Mouse (Mus musculus) neural tube, embryonic 15.5 days (tissue): ENCODE measurements around the gene Nmnat1. TPM values are rescaled to one million over a fixed set of nuclear protein-coding genes. Genes with fewer than 3 reads are reported as not detected.
"Not testable (repeated sequence)": the region's sequence is repeated elsewhere in the genome, so short reads cannot be mapped to it uniquely, and the experiment has no call there.

Experiments used
- ATAC-seq: fragments of 200-750 bp; cut with Nextera tagmentation; 2 replicates; pipeline ENCODE4 v1.8.0; 2017; ENCODE audit warnings: mild to moderate bottlenecking, moderate TSS enrichment, moderate library complexity; ENCODE audit not compliant: low FRiP score
- H3K27ac ChIP-seq: fragments of 300-500 bp; sonication (generic); replicated peaks from 2 replicates; pipeline ENCODE4 v1.5.1; 2015; ENCODE audit warnings: mild to moderate bottlenecking, inconsistent platforms
- H3K27me3 ChIP-seq: fragments of 300-500 bp; sonication (generic); replicated peaks from 2 replicates; pipeline ENCODE4 v1.6.1; 2015; ENCODE audit warnings: inconsistent platforms
- H3K36me3 ChIP-seq: fragments of 300-500 bp; sonication (generic); 2 replicates; pipeline ENCODE4 v1.6.1; 2015; ENCODE audit warnings: inconsistent platforms
- H3K4me1 ChIP-seq: fragments of 300-500 bp; sonication (generic); 2 replicates; pipeline ENCODE4 v1.6.1; 2015; ENCODE audit warnings: inconsistent platforms
- H3K4me2 ChIP-seq: fragments of 300-500 bp; sonication (generic); 2 replicates; pipeline ENCODE4 v1.6.1; 2015; ENCODE audit warnings: inconsistent platforms, mild to moderate bottlenecking, moderate library complexity
- H3K4me3 ChIP-seq: fragments of 300-500 bp; sonication (generic); replicated peaks from 2 replicates; pipeline ENCODE4 v1.5.1; 2015; ENCODE audit warnings: mild to moderate bottlenecking, inconsistent platforms
- H3K9ac ChIP-seq: fragments of 300-500 bp; sonication (generic); replicated peaks from 2 replicates; pipeline ENCODE4 v1.6.1; 2015; ENCODE audit warnings: mild to moderate bottlenecking, inconsistent platforms
- H3K9me3 ChIP-seq: fragments of 300-500 bp; sonication (generic); replicated peaks from 2 replicates; pipeline ENCODE4 v1.6.1; 2016; ENCODE audit warnings: inconsistent platforms
- WGBS: fragments of 180-500 bp; shearing (Covaris S2); methylation state at CpG from one replicate; pipeline ENCODE4 v1.1.7; 2015; ENCODE audit warnings: mixed read lengths; 5-methylcytosine and 5-hydroxymethylcytosine counted together
- polyA plus RNA-seq: library from polyadenylated mRNA; unstranded; fragments of >200 nt; fragmentation: Nextera tagmentation; extraction: Ambion mirVana; gene quantifications from 2 replicates; pipeline ENCODE4 v1.2.1, GENCODE M21; 2015

Nmnat1 gene
- polyA plus RNA-seq, 1 experiment from 2014 or later: 5.8 TPM

DNA sequence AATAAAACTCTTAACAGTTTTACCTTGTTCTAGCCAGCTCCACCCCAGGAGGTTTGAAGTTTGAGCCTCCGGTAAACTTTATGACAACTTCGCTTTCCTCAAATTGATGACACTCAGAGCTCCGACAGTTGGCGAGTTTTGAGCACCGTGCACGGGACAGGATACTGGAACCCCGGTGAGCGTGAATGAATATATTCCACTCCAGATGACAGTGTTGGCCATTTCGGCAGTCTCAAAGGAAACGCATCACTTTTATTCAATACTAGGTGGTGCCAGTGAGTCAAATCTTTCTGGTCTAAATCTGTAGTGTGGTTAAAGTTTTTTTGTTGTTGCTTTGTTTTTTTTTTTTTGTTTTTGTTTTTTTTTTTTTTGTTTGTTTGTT, 814 bp upstream of the Nmnat1 start:
- under 1% methylated on average over 10 of the region's 10 CpGs for WGBS
- Histone ChIP-seq H3K36me3 (peaks cover 34% of the 10 kb centered on the region), H3K4me3 (peak overlapping the region; percentile 83), H3K27me3 (no peaks in the 10 kb centered on the region), H3K4me1 (peaks cover 27% of the 10 kb centered on the region), H3K9ac (peak overlapping the region; percentile 73), H3K9me3 (no peaks in the 10 kb centered on the region), H3K4me2 (peak overlapping the region; percentile 86), H3K27ac (peak overlapping the region; percentile 82)
- ATAC-seq: peak; percentile 19; the same call in 1 of the 2 replicates

DNA sequence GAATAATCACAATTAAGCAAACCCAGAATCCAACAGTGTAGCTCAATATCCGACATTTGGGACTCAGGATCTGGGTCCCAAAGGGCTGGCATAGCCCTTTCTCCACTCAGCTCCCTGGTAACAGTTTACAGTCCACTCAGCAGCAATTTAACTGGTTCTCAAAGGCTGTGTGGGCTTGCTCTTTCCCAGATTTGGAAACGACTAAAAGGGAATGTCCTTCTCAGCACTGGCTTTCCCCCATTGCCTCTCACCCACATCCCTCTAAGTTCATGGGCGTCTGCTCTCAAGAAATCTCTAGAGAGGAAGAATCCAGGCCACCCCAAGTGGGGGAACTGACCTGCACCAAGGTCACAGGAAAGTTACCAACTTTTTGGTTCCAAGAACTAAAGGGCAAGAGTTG, 436 bp downstream of the Nmnat1 start:
- Histone ChIP-seq H3K9me3 (no peaks in the 10 kb centered on the region), H3K9ac (peak overlapping the region; percentile 73), H3K27ac (peak overlapping the region; percentile 82), H3K36me3 (peaks cover 26% of the 10 kb centered on the region), H3K27me3 (no peaks in the 10 kb centered on the region), H3K4me2 (peak overlapping the region; percentile 86), H3K4me1 (peaks cover 27% of the 10 kb centered on the region), H3K4me3 (peak overlapping the region; percentile 83)
- no peak for ATAC-seq
- WGBS: 63% methylated on average over 3 of the region's 3 CpGs

DNA sequence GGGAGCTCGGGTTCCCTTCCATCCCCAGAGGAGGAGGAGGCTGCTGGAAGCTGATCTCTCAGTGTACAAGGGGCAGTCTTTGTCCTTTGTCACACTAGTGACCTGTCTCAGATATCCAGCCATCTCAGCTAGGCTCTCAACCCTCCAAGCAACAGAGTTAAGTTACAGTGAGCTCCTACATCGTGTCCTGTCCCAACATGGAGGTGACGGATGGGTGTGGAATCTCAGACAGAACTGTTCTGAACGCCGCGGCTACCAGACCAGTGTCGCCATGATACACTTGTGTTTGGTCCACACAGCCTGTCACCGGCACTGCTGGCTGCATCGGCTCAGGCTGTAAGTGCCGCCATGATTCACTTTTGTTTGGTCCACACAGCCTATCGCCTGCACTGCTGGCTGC, 7.9 kb downstream of the Nmnat1 start, which contains the start of gene Tmem274:
TSS of gene Tmem274 (plus strand) at position 301 of the 400 bp plus-strand sequence.
- H3K27ac ChIP-seq: no peak within 1 kb of the TSS
- H3K9me3 ChIP-seq: no peaks in the 10 kb centered on the region

DNA sequence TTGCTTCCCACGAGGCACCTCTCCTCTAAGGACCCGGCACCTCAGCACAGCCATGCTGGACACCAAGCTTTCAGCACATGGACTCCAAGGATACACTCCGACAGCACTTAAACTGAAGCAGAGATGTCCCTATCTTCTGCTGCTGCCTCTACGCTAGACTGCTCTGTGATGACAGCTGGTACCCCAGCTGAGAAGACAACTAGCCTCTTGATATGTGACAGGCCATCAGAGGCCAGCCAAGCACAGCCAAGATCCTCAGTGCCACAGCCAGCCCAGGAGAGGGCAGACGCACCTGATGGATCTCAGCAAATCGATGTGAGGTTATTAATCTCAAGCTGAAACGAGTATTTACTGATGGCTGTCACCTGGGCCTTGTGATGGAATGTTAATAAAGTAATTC, 9.9 kb downstream of the Nmnat1 start:
- peaks cover 14% of the 10 kb centered on the region for H3K36me3 ChIP-seq
- no peak overlapping the region for H3K4me2 ChIP-seq
- no peaks in the 10 kb centered on the region for H3K27me3 ChIP-seq
- WGBS: 81% methylated on average over 7 of the region's 7 CpGs
- H3K27ac ChIP-seq: no peak overlapping the region
- H3K9me3 ChIP-seq: no peaks in the 10 kb centered on the region
- no peak for ATAC-seq
- no peaks in the 10 kb centered on the region for H3K4me1 ChIP-seq
- H3K9ac ChIP-seq: no peak overlapping the region
- no peak overlapping the region for H3K4me3 ChIP-seq

More for the DNA sequence above, 7.9 kb downstream of the Nmnat1 start, which contains the start of gene Tmem274:
- no peak within 1 kb of the TSS for H3K4me2 ChIP-seq
- no peak within 1 kb of the TSS for H3K4me3 ChIP-seq
- WGBS: 91% methylated on average over 11 of the region's 11 CpGs
- H3K36me3 ChIP-seq: peaks cover 13% of the 10 kb centered on the region
- ATAC-seq: no peak
- H3K9ac ChIP-seq: no peak within 1 kb of the TSS
- no peaks in the 10 kb centered on the region for H3K4me1 ChIP-seq
- H3K27me3 ChIP-seq: no peaks in the 10 kb centered on the region

DNA sequence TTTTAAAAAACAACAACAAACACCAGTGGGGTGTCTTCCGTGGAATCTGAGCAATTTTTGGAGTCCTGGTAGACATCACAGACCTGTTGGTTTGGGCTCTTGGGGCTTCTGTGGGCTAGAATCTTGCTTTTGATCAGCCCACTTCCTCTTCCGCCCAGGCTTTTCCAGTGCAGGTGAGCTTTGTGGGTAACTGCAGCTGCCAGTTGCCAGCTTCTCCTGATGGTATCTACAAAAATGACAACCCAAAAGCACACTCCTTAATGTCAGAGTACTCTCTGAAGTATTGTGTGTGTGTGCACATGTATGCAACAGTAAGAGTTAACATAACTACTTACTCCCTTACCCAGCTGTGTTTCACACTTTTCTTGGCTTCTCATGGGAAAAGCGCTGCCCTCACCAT, 15.4 kb downstream of the Nmnat1 start:
- H3K36me3 ChIP-seq: peaks cover 23% of the 10 kb centered on the region
- H3K4me3 ChIP-seq: no peak overlapping the region
- H3K9me3 ChIP-seq: no peaks in the 10 kb centered on the region
- H3K4me1 ChIP-seq: no peaks in the 10 kb centered on the region
- ATAC-seq: no peak
- no peak overlapping the region for H3K27ac ChIP-seq
- no peaks in the 10 kb centered on the region for H3K27me3 ChIP-seq
- H3K9ac ChIP-seq: no peak overlapping the region
- WGBS: 97% methylated on average over 3 of the region's 3 CpGs
- H3K4me2 ChIP-seq: no peak overlapping the region

DNA sequence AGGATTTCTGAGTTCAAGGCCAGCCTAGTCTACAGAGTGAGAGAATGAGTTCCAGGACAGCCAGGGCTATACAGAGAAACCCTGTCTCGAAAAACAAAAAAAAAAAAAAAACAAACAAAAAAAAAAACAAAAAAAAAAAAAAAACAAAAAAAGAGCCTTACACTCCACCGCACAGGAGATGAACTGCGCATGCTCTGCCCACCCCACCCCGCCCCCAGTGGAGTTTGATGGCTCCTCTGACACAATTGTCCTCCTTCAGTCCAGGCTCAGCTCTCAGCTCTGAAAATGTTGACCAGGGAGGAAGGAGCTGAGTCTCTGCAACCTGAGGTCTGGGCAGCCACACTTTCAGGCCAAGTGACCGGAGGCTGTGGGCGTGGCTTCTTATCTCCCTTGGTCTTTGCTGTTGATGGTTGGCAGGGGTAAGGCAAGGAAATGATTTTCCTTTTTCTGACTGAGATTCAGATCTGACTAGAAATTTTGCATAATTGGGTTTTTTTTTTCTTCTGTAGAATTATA, 21.5 kb downstream of the Nmnat1 start:
- Histone ChIP-seq H3K27me3 (no peaks in the 10 kb centered on the region), H3K4me2 (no peak overlapping the region), H3K9ac (no peak overlapping the region), H3K9me3 (no peaks in the 10 kb centered on the region), H3K36me3 (no peaks in the 10 kb centered on the region), H3K27ac (no peak overlapping the region), H3K4me3 (no peak overlapping the region), H3K4me1 (no peaks in the 10 kb centered on the region)
- WGBS: 77% methylated on average over 6 of the region's 6 CpGs
- ATAC-seq: no peak

DNA sequence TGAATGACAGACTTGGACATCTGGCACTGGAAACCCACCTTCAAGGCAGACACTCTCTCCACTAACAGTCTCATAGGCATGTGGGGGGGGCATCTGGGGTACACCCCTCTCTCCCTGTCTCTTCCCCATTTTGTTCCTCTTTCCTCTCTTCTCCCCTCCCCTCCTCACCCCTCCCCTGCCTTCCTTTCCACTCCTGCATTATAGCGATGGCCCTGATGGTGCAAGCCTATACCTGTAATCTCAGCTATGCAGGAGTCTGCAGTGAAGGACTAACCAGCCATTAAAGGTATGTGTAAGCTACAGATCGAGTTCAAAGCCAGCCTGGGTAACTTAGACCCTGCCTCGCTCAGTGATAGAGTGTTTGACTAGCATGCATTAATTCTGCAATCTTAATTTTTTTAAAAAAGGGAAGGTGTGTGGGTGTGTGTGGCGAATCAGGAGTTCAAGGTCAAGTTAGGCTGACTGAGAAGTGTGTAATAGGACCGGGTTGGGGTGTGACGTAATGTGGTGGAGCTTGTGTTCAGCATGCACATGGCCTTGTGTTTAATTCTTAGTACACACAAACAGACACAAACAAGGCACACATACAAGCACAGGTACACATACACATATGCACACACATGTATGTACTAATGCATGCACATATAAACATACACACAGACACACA, 22.6 kb downstream of the Nmnat1 start:
- Histone ChIP-seq H3K4me2 (no peak overlapping the region), H3K27me3 (no peaks in the 10 kb centered on the region), H3K9me3 (no peaks in the 10 kb centered on the region), H3K27ac (no peak overlapping the region), H3K36me3 (no peaks in the 10 kb centered on the region), H3K4me3 (no peak overlapping the region), H3K4me1 (no peaks in the 10 kb centered on the region), H3K9ac (no peak overlapping the region)
- 82% methylated on average over 6 of the region's 6 CpGs for WGBS
- no peak for ATAC-seq

DNA sequence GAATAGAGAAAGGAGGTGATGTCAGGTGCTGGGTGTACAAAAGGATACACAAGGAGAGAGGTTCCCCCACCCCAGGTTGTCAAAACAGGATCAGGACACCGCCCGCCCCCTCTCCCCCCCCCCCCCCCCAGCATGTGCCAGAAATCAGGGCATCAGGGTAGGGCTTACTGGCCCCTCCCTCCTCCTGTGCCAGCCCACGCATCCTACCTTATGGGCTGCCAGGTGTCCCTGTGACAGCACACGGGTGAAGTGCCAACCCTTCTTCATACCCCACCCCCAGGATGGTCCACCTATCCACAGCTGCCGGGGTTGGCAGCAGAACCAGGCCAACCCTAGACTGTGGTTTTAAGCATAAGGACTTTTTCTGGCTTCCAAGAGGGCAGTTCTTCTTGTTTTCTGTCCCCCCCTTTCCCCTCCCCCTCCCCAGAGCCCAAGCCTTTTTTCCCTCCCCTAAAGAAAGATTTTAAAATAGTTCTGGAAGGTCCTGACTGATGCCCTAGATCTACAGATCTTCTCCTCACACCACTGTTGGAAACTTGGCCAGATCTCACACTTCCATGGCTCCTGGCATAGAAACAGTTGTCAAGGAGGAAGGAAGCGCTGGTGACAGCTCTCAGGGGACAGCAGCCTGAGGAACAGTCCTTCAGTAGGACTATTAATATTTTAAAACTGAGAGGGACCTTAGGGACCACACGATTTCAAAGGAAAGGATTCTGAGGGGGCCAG, 23.3 kb downstream of the Nmnat1 start:
- H3K9ac ChIP-seq: no peak overlapping the region
- no peaks in the 10 kb centered on the region for H3K9me3 ChIP-seq
- ATAC-seq: no peak
- no peaks in the 10 kb centered on the region for H3K4me1 ChIP-seq
- no peak overlapping the region for H3K4me3 ChIP-seq
- no peak overlapping the region for H3K4me2 ChIP-seq
- H3K27ac ChIP-seq: no peak overlapping the region
- H3K36me3 ChIP-seq: no peaks in the 10 kb centered on the region
- 68% methylated on average over 7 of the region's 7 CpGs for WGBS
- H3K27me3 ChIP-seq: no peaks in the 10 kb centered on the region

DNA sequence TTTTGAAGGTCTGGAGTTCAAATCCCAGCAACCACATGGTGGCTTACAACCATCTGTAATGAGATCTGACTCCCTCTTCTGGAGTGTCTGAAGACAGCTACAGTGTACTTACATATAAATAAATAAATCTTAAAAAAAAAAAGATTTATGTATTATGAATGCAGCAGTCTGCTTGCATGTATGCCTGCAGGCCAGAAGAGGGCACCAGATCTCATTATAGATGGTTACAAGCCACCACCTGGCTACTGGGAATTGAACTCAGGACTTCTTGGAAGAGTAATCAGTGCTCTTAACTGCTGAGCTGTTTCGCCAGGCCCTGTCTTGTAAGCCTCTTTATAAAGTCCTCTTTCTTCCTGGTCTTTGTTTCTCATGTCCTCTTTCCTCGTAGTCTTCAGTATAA, 24.5 kb downstream of the Nmnat1 start:
- H3K27ac ChIP-seq, H3K4me3 ChIP-seq, H3K9me3 ChIP-seq, ATAC-seq, H3K4me2 ChIP-seq, H3K9ac ChIP-seq, H3K27me3 ChIP-seq, H3K36me3 ChIP-seq, H3K4me1 ChIP-seq: not testable (repeated sequence)
- 90% methylated on average over 2 of the region's 2 CpGs for WGBS

DNA sequence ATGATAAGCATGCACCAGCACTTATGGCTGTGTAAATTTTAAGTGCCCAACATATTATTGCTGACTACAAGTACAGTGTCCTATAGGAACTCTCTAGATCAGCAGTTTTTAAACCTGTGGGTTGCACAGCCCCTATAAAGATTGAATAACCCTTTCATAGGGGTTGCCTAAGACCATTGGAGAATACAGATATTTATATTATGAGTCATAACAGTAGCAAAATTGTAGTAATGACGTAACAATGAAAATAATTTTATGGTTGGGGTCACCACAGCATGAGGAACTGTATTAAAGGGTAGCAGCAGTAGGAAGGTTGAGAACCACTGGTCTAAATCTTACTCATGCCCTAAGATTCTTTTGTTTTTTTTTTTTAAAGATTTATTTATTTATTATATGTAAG, 25.6 kb downstream of the Nmnat1 start:
- no peaks in the 10 kb centered on the region for H3K36me3 ChIP-seq
- no peaks in the 10 kb centered on the region for H3K9me3 ChIP-seq
- H3K4me1 ChIP-seq: no peaks in the 10 kb centered on the region
- H3K4me3 ChIP-seq: no peak overlapping the region
- WGBS: 77% methylated on average over 1 of the region's 1 CpGs
- H3K9ac ChIP-seq: no peak overlapping the region
- no peak overlapping the region for H3K27ac ChIP-seq
- H3K27me3 ChIP-seq: no peaks in the 10 kb centered on the region
- ATAC-seq: no peak
- no peak overlapping the region for H3K4me2 ChIP-seq

DNA sequence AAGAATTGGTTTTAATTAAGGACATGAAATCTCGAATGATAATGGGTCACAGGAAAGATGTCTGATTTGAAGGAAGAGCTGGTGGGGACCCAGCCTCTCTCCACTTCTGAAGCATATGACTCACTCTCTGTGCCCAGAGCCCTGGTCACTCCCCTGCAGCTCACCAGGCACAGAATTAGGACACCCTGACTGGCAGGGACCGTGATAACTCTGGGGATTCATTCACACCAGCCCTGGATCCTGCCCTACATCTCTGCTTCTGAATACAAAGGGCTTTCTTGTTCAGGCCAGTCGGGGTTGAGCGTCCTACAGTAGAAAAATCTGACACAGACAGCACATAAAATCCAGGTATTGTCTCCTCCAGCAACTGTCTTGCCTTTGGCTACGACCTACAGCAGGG, 26.5 kb downstream of the Nmnat1 start:
- Histone ChIP-seq H3K9me3 (no peaks in the 10 kb centered on the region), H3K4me2 (no peak overlapping the region), H3K36me3 (no peaks in the 10 kb centered on the region), H3K9ac (no peak overlapping the region), H3K27ac (no peak overlapping the region), H3K4me1 (no peaks in the 10 kb centered on the region), H3K4me3 (no peak overlapping the region), H3K27me3 (no peaks in the 10 kb centered on the region)
- 70% methylated on average over 5 of the region's 5 CpGs for WGBS
- no peak for ATAC-seq

DNA sequence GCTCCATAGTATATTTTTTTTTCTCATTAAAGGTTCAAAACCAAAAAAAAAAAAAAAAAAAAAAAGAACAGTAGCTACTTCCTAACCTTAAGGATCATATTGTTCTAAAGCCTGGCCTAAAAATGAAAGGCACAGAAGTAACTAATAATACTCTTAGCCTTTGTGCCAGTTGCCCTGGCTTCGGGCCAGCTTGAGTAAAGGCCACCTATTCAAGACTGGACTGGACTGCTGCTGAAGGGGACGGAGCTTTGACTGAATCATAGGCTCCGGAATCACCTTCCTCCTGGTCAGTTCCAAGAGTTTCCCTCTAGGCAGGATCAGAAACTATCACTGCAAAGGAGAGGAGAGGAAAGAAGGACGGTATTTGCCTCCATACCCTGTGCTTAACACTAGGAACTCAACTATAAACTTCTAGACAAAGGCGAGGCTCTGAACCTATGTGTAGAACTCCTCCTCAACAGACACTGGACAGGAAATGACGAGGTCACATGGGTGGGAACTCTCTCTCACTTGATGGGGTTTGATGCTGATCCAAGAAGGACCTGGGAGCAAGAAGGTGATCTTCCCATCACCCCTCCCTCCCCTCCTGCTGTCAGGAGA, 27.1 kb downstream of the Nmnat1 start:
- WGBS: 78% methylated on average over 6 of the region's 6 CpGs
- no peak for ATAC-seq
- no peak overlapping the region for H3K4me2 ChIP-seq
- no peak overlapping the region for H3K27ac ChIP-seq
- no peaks in the 10 kb centered on the region for H3K36me3 ChIP-seq
- H3K9ac ChIP-seq: no peak overlapping the region
- no peaks in the 10 kb centered on the region for H3K4me1 ChIP-seq
- no peaks in the 10 kb centered on the region for H3K27me3 ChIP-seq
- no peaks in the 10 kb centered on the region for H3K9me3 ChIP-seq
- no peak overlapping the region for H3K4me3 ChIP-seq
